Mouse (Mus musculus) hindbrain, embryonic 13.5 days (tissue): ENCODE results near the gene Kremen1. TPM values are rescaled to one million over a fixed set of nuclear protein-coding genes. Genes with fewer than 3 reads are reported as not detected.

Experiments
- ATAC-seq: fragments of 200-750 bp; cut with Nextera tagmentation; 2 replicates; pipeline ENCODE4 v1.8.0; 2017; ENCODE audit warnings: moderate TSS enrichment; ENCODE audit not compliant: low FRiP score
- H3K27ac ChIP-seq: fragments of 300-500 bp; sonication (generic); 2 replicates; pipeline ENCODE4 v1.5.1; 2015; ENCODE audit warnings: inconsistent platforms, mild to moderate bottlenecking, moderate library complexity
- H3K27me3 ChIP-seq: fragments of 300-500 bp; sonication (generic); 2 replicates; pipeline ENCODE4 v1.6.1; 2015; ENCODE audit warnings: mild to moderate bottlenecking, inconsistent platforms
- H3K36me3 ChIP-seq: fragments of 300-500 bp; sonication (generic); 2 replicates; pipeline ENCODE4 v1.6.1; 2015; ENCODE audit warnings: mild to moderate bottlenecking, inconsistent platforms
- H3K4me1 ChIP-seq: fragments of 300-500 bp; sonication (generic); replicated peaks from 2 replicates; pipeline ENCODE4 v1.6.1; 2015; ENCODE audit warnings: inconsistent platforms
- H3K4me2 ChIP-seq: fragments of 300-500 bp; sonication (generic); 2 replicates; pipeline ENCODE4 v1.6.1; 2015; ENCODE audit warnings: inconsistent platforms, mild to moderate bottlenecking, moderate library complexity
- H3K4me3 ChIP-seq: fragments of 300-500 bp; sonication (generic); 2 replicates; pipeline ENCODE4 v1.5.1; 2015; ENCODE audit warnings: mild to moderate bottlenecking, inconsistent platforms
- H3K9ac ChIP-seq: fragments of 300-500 bp; sonication (generic); 2 replicates; pipeline ENCODE4 v1.6.1; 2015; ENCODE audit warnings: mild to moderate bottlenecking, inconsistent platforms
- H3K9me3 ChIP-seq: fragments of 300-500 bp; sonication (generic); 2 replicates; pipeline ENCODE4 v1.6.1; 2016; ENCODE audit warnings: inconsistent platforms
- WGBS: fragments of 180-500 bp; shearing (Covaris S2); methylation state at CpG from one replicate; pipeline ENCODE4 v1.1.7; 2015; 5-methylcytosine and 5-hydroxymethylcytosine counted together
- polyA plus RNA-seq: library from polyadenylated mRNA; unstranded; fragments of >200 nt; fragmentation: Nextera tagmentation; extraction: Ambion mirVana; gene quantifications from 2 replicates; pipeline ENCODE4 v1.2.1, GENCODE M21; 2015

Kremen1 gene
- polyA plus RNA-seq, 1 experiment from 2014 or later = 7.5 TPM

DNA sequence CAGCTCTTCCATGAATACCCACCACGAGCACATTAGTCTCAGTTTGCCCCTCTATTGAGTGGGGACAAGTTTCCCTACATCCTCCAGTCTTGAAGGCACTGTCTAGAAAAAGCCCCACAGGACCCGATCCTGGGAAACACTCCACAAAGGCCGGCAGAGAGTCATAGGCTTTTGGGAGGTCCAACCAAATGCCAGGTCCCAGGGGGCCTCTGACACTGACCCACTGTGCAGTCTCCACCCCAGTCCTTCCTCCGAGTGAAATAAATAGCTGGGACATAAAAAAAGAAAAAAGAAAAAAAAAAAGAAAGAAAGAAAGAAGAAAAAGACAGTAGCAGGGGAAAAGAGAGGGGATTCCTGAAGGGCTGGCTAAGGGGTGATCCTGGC lies 110.1 kb downstream of the Kremen1 start:
- Histone ChIP-seq H3K27ac (no peak overlapping the region), H3K36me3 (no peaks in the 10 kb centered on the region), H3K9ac (peak overlapping the region; percentile 78), H3K27me3 (peaks cover 35% of the 10 kb centered on the region; the same call in 1 of the 2 replicates), H3K4me2 (peak overlapping the region; percentile 88), H3K9me3 (no peaks in the 10 kb centered on the region), H3K4me3 (peak overlapping the region; percentile 55), H3K4me1 (peaks cover 56% of the 10 kb centered on the region)
- WGBS = 13% methylated on average over 4 of the region's 4 CpGs
- ATAC-seq = no peak

DNA sequence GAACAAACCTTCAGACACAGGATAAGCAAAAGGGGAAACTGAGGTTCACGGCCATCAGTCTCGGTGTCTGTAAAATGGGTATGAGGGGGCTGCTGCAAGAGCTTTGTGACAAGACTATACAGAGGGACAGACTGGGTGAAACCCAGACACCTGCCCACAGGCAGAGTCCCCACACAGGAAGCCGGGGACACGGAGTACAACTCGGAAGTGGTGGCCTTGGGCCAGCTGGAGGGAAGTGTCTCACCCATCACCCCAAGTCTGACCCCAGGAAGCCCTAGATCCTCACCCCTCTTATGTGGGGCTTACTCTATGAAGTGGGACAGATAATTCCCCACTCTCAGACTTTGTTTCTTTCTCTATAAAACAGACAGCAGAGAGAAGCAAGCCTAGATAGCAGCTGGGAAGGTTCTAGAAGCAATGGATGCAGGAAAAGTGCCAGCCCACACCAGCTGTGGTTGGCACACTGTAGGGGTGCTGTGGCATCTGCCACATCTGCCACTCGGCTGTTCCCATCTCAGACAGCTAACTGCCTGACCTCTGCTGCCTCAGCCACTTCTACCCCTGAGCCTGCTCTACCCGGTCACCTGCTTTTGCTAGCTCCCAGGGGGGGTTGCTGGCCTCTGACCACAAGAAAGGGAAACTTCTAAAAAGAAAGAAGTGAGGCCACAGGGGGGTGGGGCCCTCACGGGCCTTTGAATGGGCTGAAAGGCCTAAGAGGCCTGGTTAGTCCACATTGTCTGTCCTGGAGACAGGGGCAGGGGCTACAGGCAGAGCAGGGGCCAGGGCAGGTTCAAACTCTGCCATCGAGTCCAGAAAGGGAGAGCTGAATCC lies 110.7 kb downstream of the Kremen1 start:
- 45% methylated on average over 9 of the region's 9 CpGs for WGBS
- H3K27ac ChIP-seq = no peak overlapping the region
- H3K9ac ChIP-seq = no peak overlapping the region
- no peaks in the 10 kb centered on the region for H3K36me3 ChIP-seq
- H3K27me3 ChIP-seq = peaks cover 35% of the 10 kb centered on the region; the same call in 1 of the 2 replicates
- no peak overlapping the region for H3K4me3 ChIP-seq
- ATAC-seq = no peak
- H3K9me3 ChIP-seq = no peaks in the 10 kb centered on the region
- peaks cover 53% of the 10 kb centered on the region for H3K4me1 ChIP-seq
- no peak overlapping the region for H3K4me2 ChIP-seq

DNA sequence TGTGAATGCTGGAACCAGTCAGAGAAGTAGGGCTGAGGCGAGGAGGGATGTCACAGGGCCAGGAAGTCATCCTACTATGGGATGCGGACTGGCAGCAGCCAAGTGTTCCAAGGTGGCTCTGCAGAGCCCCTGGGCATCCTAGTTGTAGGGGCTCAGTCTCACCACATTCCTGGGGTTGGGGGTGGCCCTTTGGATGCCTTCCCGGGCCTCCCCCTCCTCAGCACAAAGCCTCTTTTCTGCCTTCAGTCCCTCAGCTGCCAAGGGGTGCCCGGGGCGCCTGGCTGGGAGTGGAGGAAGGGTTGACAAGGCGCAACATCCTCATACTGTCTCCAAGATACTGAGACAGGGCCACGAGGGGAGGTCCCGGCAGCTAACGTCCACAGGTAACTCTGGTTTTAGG lies 111.4 kb downstream of the Kremen1 start:
- ATAC-seq = no peak
- H3K4me3 ChIP-seq = no peak overlapping the region
- H3K4me2 ChIP-seq = no peak overlapping the region
- 57% methylated on average over 9 of the region's 9 CpGs for WGBS
- H3K36me3 ChIP-seq = no peaks in the 10 kb centered on the region
- H3K27me3 ChIP-seq = peaks cover 35% of the 10 kb centered on the region; the same call in 1 of the 2 replicates
- peaks cover 47% of the 10 kb centered on the region for H3K4me1 ChIP-seq
- no peaks in the 10 kb centered on the region for H3K9me3 ChIP-seq
- H3K27ac ChIP-seq = no peak overlapping the region
- no peak overlapping the region for H3K9ac ChIP-seq

DNA sequence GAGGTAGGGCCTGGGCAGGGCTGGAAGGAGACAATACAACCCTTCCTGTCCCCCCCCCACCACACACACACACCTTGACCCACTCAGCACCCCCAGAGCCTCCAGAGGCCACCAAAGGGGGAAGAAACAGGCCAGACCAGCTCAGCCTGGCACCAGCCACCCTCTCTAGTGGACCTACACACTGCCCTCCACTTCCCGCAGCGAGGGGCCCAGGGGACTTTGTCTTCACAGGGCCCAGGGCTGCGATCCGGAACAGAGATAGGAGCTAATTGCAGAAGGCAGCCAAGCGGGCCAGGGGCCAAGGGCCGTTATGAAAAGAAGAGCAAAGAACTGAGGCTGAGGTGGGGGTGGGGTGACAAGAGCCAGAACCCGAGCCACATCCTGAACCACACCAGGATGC lies 112.1 kb downstream of the Kremen1 start:
- Histone ChIP-seq H3K4me3 (no peak overlapping the region), H3K9ac (0 out of 2 replicates have a peak overlapping the region, but pooled peaks have one; percentile 6), H3K36me3 (no peaks in the 10 kb centered on the region), H3K27ac (no peak overlapping the region), H3K27me3 (peaks cover 29% of the 10 kb centered on the region; the same call in 1 of the 2 replicates), H3K9me3 (no peaks in the 10 kb centered on the region), H3K4me1 (peaks cover 43% of the 10 kb centered on the region), H3K4me2 (peak overlapping the region; percentile 3; the same call in 1 of the 2 replicates)
- ATAC-seq = no peak
- WGBS = 16% methylated on average over 7 of the region's 7 CpGs

DNA sequence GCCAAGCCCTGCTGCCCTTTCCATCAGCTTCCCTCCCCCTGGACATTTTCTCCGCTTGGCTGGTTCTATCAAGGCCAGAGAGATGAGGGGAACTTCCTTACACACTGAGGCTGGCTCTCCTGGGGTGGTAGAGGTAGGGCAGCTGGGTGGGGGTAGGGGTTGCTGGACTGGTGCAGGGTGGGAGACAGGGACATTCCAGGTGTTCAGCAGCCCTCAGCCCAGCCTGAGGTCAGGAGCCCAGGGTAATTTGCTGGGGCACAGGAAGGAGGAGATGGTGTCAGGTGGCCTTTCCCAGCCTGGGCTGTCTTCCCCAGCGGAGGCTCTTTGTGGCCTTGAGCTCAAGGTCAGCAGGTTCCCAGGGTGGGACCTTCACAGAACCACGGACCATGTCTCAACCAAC lies 115.8 kb downstream of the Kremen1 start:
- 75% methylated on average over 3 of the region's 3 CpGs for WGBS
- Histone ChIP-seq H3K27ac (no peak overlapping the region), H3K9me3 (no peaks in the 10 kb centered on the region), H3K4me1 (peaks cover 29% of the 10 kb centered on the region), H3K4me2 (no peak overlapping the region), H3K36me3 (no peaks in the 10 kb centered on the region), H3K27me3 (peaks cover 7% of the 10 kb centered on the region; the same call in 1 of the 2 replicates), H3K4me3 (no peak overlapping the region), H3K9ac (no peak overlapping the region)
- ATAC-seq = no peak

DNA sequence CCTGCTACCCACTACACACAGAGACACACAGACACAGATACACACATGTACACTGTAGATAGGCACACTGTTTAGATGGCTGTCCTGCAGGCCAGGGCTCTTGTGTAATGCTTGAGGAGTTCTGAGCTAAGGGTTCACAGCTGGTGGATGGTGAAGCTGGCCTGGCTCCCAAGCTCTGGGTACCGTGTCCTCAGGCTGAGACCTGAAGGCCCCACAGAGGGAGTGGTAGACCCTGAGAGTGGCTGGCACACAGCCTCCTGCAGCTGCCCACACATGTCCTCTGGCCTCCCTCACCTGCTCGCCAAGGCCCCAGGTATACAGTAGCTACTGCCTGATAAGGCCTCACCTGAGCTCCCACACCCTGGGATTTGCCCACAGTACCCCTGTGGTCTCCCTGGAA lies 119.4 kb downstream of the Kremen1 start:
- Histone ChIP-seq H3K9me3 (no peaks in the 10 kb centered on the region), H3K4me3 (no peak overlapping the region), H3K4me2 (no peak overlapping the region), H3K27ac (no peak overlapping the region), H3K27me3 (no peaks in the 10 kb centered on the region), H3K4me1 (peaks cover 11% of the 10 kb centered on the region), H3K36me3 (no peaks in the 10 kb centered on the region), H3K9ac (no peak overlapping the region)
- no peak for ATAC-seq
- 83% methylated on average over 2 of the region's 2 CpGs for WGBS

Other genes with a start within 250 kb of the Kremen1 start
- 0.84 and 1.2 TPM in 2 replicates for gene Rasl10a, start 203.4 kb downstream of the Kremen1 start, polyA plus RNA-seq
- gene Gas2l1, start 196.2 kb downstream of the Kremen1 start, polyA plus RNA-seq = 19.1 and 20.2 TPM in 2 replicates
- 30.9 and 35.6 TPM in 2 replicates for gene Rhbdd3, start 162.6 kb downstream of the Kremen1 start, polyA plus RNA-seq
- 670 and 686 TPM in 2 replicates for gene Ewsr1, start 162.3 kb downstream of the Kremen1 start, polyA plus RNA-seq
- 13.8 and 15.9 TPM in 2 replicates for gene Emid1, start 109.3 kb downstream of the Kremen1 start, polyA plus RNA-seq
- gene Znrf3, start 183.3 kb upstream of the Kremen1 start, polyA plus RNA-seq = 6.7 and 7.1 TPM in 2 replicates